Mouse (Mus musculus): ENCODE data around the gene Lexm. TPM values are rescaled to one million over a fixed set of nuclear protein-coding genes. Genes with fewer than 3 reads are reported as not detected.

Lexm gene
- polyA plus RNA-seq, 1 experiment, result not detected

- peaks cover 4% of the 10 kb centered on the region for H3K4me1 ChIP-seq (ENCODE audit: control insufficient read depth, insufficient read depth, low read length)
- peak within 1 kb of the TSS; percentile 53; the same call in 1 of the 2 replicates for H3K27ac ChIP-seq (ENCODE audit: insufficient read depth, low read depth, low read length)
- peak within 1 kb of the TSS; percentile 94 for H3K4me3 ChIP-seq (ENCODE audit: insufficient read depth, low read depth, low read length)
- 2% methylated on average over 40 of the region's 40 CpGs for WGBS
- TF ChIP-seq POLR2A (IDR thresholded peaks at IDR 0.05; ENCODE audit: insufficient read depth, low read depth, low read length) (peak; percentile 80), CTCF (IDR thresholded peaks at IDR 0.05; ENCODE audit: insufficient read depth, low read depth, low read length) (no peak)
Observed at GRCm38 (mm10) chr4:106650833-106651527, 33.9 kb upstream of the Lexm start, which contains the start of gene Pars2. Gene Pars2, plus strand, starts transcription at chr4:106651069.

- Histone ChIP-seq H3K4me1 (ENCODE audit: control insufficient read depth, insufficient read depth, low read length) (peaks cover 15% of the 10 kb centered on the region), H3K27ac (ENCODE audit: insufficient read depth, low read depth, low read length) (no peak overlapping the region), H3K4me3 (ENCODE audit: insufficient read depth, low read depth, low read length) (no peak overlapping the region)
- TF ChIP-seq CTCF (IDR thresholded peaks at IDR 0.05; ENCODE audit: insufficient read depth, low read depth, low read length) (no peak), POLR2A (IDR thresholded peaks at IDR 0.05; ENCODE audit: insufficient read depth, low read depth, low read length) (no peak)
- WGBS, result 65% methylated on average over 6 of the region's 6 CpGs
Observed at GRCm38 (mm10) chr4:106647137-106647536, 30.1 kb upstream of the Lexm start.

- TF ChIP-seq CTCF (IDR thresholded peaks at IDR 0.05; ENCODE audit: insufficient read depth, low read depth, low read length), result no peak
- no peak for TF ChIP-seq POLR2A (IDR thresholded peaks at IDR 0.05; ENCODE audit: insufficient read depth, low read depth, low read length)
- no peak overlapping the region for H3K4me3 ChIP-seq (ENCODE audit: insufficient read depth, low read depth, low read length)
- 74% methylated on average over 5 of the region's 5 CpGs for WGBS
Observed at GRCm38 (mm10) chr4:106645797-106646196, 28.8 kb upstream of the Lexm start.

GRCm38 (mm10) chr4:106644218-106644610 is 27.2 kb upstream of the Lexm start:
- Histone ChIP-seq H3K27ac (ENCODE audit: insufficient read depth, low read depth, low read length) (no peak overlapping the region), H3K4me1 (ENCODE audit: control insufficient read depth, insufficient read depth, low read length) (peaks cover 13% of the 10 kb centered on the region), H3K4me3 (ENCODE audit: insufficient read depth, low read depth, low read length) (no peak overlapping the region)
- 79% methylated on average over 6 of the region's 6 CpGs for WGBS
- TF ChIP-seq CTCF (IDR thresholded peaks at IDR 0.05; ENCODE audit: insufficient read depth, low read depth, low read length), result no peak
- TF ChIP-seq POLR2A (IDR thresholded peaks at IDR 0.05; ENCODE audit: insufficient read depth, low read depth, low read length), result no peak

More at GRCm38 (mm10) chr4:106645797-106646196, 28.8 kb upstream of the Lexm start:
- H3K27ac ChIP-seq (ENCODE audit: insufficient read depth, low read depth, low read length), result no peak overlapping the region
- H3K4me1 ChIP-seq (ENCODE audit: control insufficient read depth, insufficient read depth, low read length), result peaks cover 13% of the 10 kb centered on the region

- Histone ChIP-seq H3K27ac (ENCODE audit: insufficient read depth, low read depth, low read length) (0 out of 2 replicates have a peak overlapping the region, but pooled peaks have one; percentile 6), H3K4me1 (ENCODE audit: control insufficient read depth, insufficient read depth, low read length) (peaks cover 13% of the 10 kb centered on the region), H3K4me3 (ENCODE audit: insufficient read depth, low read depth, low read length) (no peak overlapping the region)
- TF ChIP-seq POLR2A (IDR thresholded peaks at IDR 0.05; ENCODE audit: insufficient read depth, low read depth, low read length) (no peak), CTCF (IDR thresholded peaks at IDR 0.05; ENCODE audit: insufficient read depth, low read depth, low read length) (no peak)
- WGBS, result 20% methylated on average over 8 of the region's 8 CpGs
Observed at GRCm38 (mm10) chr4:106643483-106644217, 26.6 kb upstream of the Lexm start.

- H3K27ac ChIP-seq (ENCODE audit: insufficient read depth, low read depth, low read length), result no peak overlapping the region
- H3K4me1 ChIP-seq (ENCODE audit: control insufficient read depth, insufficient read depth, low read length), result peaks cover 20% of the 10 kb centered on the region
- no peak overlapping the region for H3K4me3 ChIP-seq (ENCODE audit: insufficient read depth, low read depth, low read length)
- no peak for TF ChIP-seq POLR2A (IDR thresholded peaks at IDR 0.05; ENCODE audit: insufficient read depth, low read depth, low read length)
- TF ChIP-seq CTCF (IDR thresholded peaks at IDR 0.05; ENCODE audit: insufficient read depth, low read depth, low read length), result no peak
- WGBS, result 28% methylated on average over 9 of the region's 9 CpGs
Observed at GRCm38 (mm10) chr4:106634086-106634479, 17.0 kb upstream of the Lexm start.

- TF ChIP-seq POLR2A (IDR thresholded peaks at IDR 0.05; ENCODE audit: insufficient read depth, low read depth, low read length) (no peak), CTCF (IDR thresholded peaks at IDR 0.05; ENCODE audit: insufficient read depth, low read depth, low read length) (no peak)
- WGBS, result 20% methylated on average over 8 of the region's 8 CpGs
- H3K4me3 ChIP-seq (ENCODE audit: insufficient read depth, low read depth, low read length), result no peak overlapping the region
- H3K4me1 ChIP-seq (ENCODE audit: control insufficient read depth, insufficient read depth, low read length), result peaks cover 20% of the 10 kb centered on the region
- peak overlapping the region; percentile 34; the same call in 1 of the 2 replicates for H3K27ac ChIP-seq (ENCODE audit: insufficient read depth, low read depth, low read length)
Observed at GRCm38 (mm10) chr4:106633281-106634085, 16.4 kb upstream of the Lexm start.

GRCm38 (mm10) chr4:106632313-106632712 is 15.3 kb upstream of the Lexm start:
- Histone ChIP-seq H3K27ac (ENCODE audit: insufficient read depth, low read depth, low read length) (no peak overlapping the region), H3K4me1 (ENCODE audit: control insufficient read depth, insufficient read depth, low read length) (peaks cover 20% of the 10 kb centered on the region), H3K4me3 (ENCODE audit: insufficient read depth, low read depth, low read length) (no peak overlapping the region)
- WGBS, result 38% methylated on average over 2 of the region's 3 CpGs
- TF ChIP-seq CTCF (IDR thresholded peaks at IDR 0.05; ENCODE audit: insufficient read depth, low read depth, low read length) (no peak), POLR2A (IDR thresholded peaks at IDR 0.05; ENCODE audit: insufficient read depth, low read depth, low read length) (no peak)

All from olfactory bulb, adult 2 months (tissue).